Mouse (Mus musculus) ES-E14 (cell line): ENCODE measurements at regions not wholly inside any gene's neighbourhood (a gene's known extent, or its start where the extent isn't known, plus 50 kb on each side); places are given as distances from the start of the nearest gene placed in this dataset.
"Not testable (repeated sequence)": the region's sequence is repeated elsewhere in the genome, so short reads cannot be mapped to it uniquely, and the experiment has no call there.

ENCODE experiments used
- DNase-seq: peaks from one replicate; pipeline ENCODE4 v3.0.0-alpha.2; 2013; ENCODE audit warnings: low read depth, low spot score
- H3K27ac ChIP-seq: 2 replicates; pipeline ENCODE4 v1.5.1; 2012; ENCODE audit warnings: low read depth, mild to moderate bottlenecking, low read length, moderate library complexity, mixed read lengths; ENCODE audit not compliant: poor library complexity, insufficient read depth, severe bottlenecking
- H3K36me3 ChIP-seq: 2 replicates; pipeline ENCODE4 v1.6.1; 2012; ENCODE audit warnings: mild to moderate bottlenecking, low read length, moderate library complexity, mixed read lengths; ENCODE audit not compliant: control insufficient read depth, poor library complexity, insufficient read depth, severe bottlenecking
- H3K4me1 ChIP-seq, 2 experiments: fragments of 150-350 bp in 1 of 2; sonication (generic) in 1 of 2; 2 replicates each; pipeline ENCODE4 v1.6.1; 2012; ENCODE audit warnings: low read length in 2 of 2, mild to moderate bottlenecking in 1 of 2, mixed read lengths in 1 of 2; ENCODE audit not compliant: control insufficient read depth in 2 of 2, insufficient read depth in 2 of 2, poor library complexity in 1 of 2
- H3K4me3 ChIP-seq, 2 experiments: fragments of 150-350 bp in 1 of 2; sonication (generic) in 1 of 2; 2 replicates each; pipeline ENCODE4 v1.5.1; 2012; ENCODE audit warnings: low read length in 2 of 2, low read depth in 1 of 2, mild to moderate bottlenecking in 1 of 2, mixed read lengths in 1 of 2; ENCODE audit not compliant: insufficient read depth in 1 of 2, poor library complexity in 1 of 2, severe bottlenecking in 1 of 2
- H3K9ac ChIP-seq: 2 replicates; pipeline ENCODE4 v1.6.1; 2012; ENCODE audit warnings: low read depth, mild to moderate bottlenecking, low read length, mixed read lengths; ENCODE audit not compliant: poor library complexity, insufficient read depth, severe bottlenecking
- H3K9me3 ChIP-seq: fragments of 150-350 bp; sonication (generic); 2 replicates; pipeline ENCODE4 v1.6.1; 2012; ENCODE audit warnings: low read depth, mild to moderate bottlenecking, low read length; ENCODE audit not compliant: control insufficient read depth, insufficient read depth
- CHD2 ChIP-seq: IDR thresholded peaks from 2 replicates; pipeline ENCODE4 v1.6.1; 2014; ENCODE audit warnings: mild to moderate bottlenecking, low read depth, low read length, inconsistent platforms
- HCFC1 ChIP-seq: IDR thresholded peaks from 2 replicates; pipeline ENCODE4 v1.6.1; 2012; ENCODE audit warnings: low read length, inconsistent platforms, borderline replicate concordance; ENCODE audit not compliant: insufficient read depth
- MAFK ChIP-seq: IDR thresholded peaks from 2 replicates; pipeline ENCODE4 v1.6.1; 2014; ENCODE audit warnings: mild to moderate bottlenecking, low read depth, low read length, inconsistent platforms; ENCODE audit not compliant: insufficient read depth
- ZC3H11A ChIP-seq: IDR thresholded peaks from 2 replicates; pipeline ENCODE4 v1.6.1; 2012; ENCODE audit warnings: low read depth, mild to moderate bottlenecking, inconsistent platforms, low read length, borderline replicate concordance
- ZNF384 ChIP-seq: IDR thresholded peaks from 2 replicates; pipeline ENCODE4 v1.6.1; 2012; ENCODE audit warnings: low read depth, low read length, inconsistent platforms
- in situ Hi-C, 2 experiments: fragments of 600-800 bp; cut with MboI; formaldehyde crosslinking; loops; one replicate each; pipeline ENCODE4 v1.15.1; 2025; ENCODE audit warnings: low sequenced_read_pairs in 2 of 2, inconsistent platforms in 1 of 2; ENCODE audit not compliant: unreplicated experiment in 2 of 2

GRCm38 (mm10) chr8:8965983-8966657 is 275.8 kb upstream of the Arglu1 start:
- Histone ChIP-seq H3K9me3 (no peaks in the 10 kb centered on the region), H3K4me1 (no peaks in the 10 kb centered on the region), H3K9ac (no peak overlapping the region), H3K36me3 (no peaks in the 10 kb centered on the region), H3K4me3 (no peak overlapping the region), H3K27ac (no peak overlapping the region)
- TF ChIP-seq ZNF384, result no peak
- no peak for TF ChIP-seq CHD2
- no peak for TF ChIP-seq MAFK
- TF ChIP-seq HCFC1, result no peak
- TF ChIP-seq ZC3H11A, result no peak
- in situ Hi-C loops, result no loop called here
- DNase-seq, result no peak

- Histone ChIP-seq H3K36me3 (no peaks in the 10 kb centered on the region), H3K9me3 (no peaks in the 10 kb centered on the region), H3K27ac (no peak overlapping the region), H3K4me3 (no peak overlapping the region), H3K9ac (no peak overlapping the region), H3K4me1 (no peaks in the 10 kb centered on the region)
- no peak for DNase-seq
- TF ChIP-seq ZNF384 (no peak), HCFC1 (no peak), ZC3H11A (no peak), MAFK (no peak), CHD2 (no peak)
- in situ Hi-C loops, result no loop called here
Observed at GRCm38 (mm10) chr8:8960221-8960620, 269.9 kb upstream of the Arglu1 start.

- Histone ChIP-seq H3K4me3 (no peak overlapping the region), H3K9ac (no peak overlapping the region), H3K36me3 (no peaks in the 10 kb centered on the region), H3K9me3 (no peaks in the 10 kb centered on the region), H3K4me1 (no peaks in the 10 kb centered on the region), H3K27ac (no peak overlapping the region)
- TF ChIP-seq MAFK (no peak), CHD2 (no peak), HCFC1 (no peak), ZC3H11A (no peak), ZNF384 (no peak)
- in situ Hi-C loops, result no loop called here
- no peak for DNase-seq
Observed at GRCm38 (mm10) chr8:8959787-8960093, 269.4 kb upstream of the Arglu1 start.

- no peak for DNase-seq
- H3K9ac ChIP-seq, result no peak overlapping the region
- in situ Hi-C loops, result no loop called here
- H3K4me3 ChIP-seq, result no peak overlapping the region
- no peaks in the 10 kb centered on the region for H3K36me3 ChIP-seq
- H3K27ac ChIP-seq, result no peak overlapping the region
- TF ChIP-seq HCFC1, result no peak
- no peak for TF ChIP-seq ZNF384
- TF ChIP-seq MAFK, result no peak
- no peaks in the 10 kb centered on the region for H3K4me1 ChIP-seq
- no peaks in the 10 kb centered on the region for H3K9me3 ChIP-seq
Observed at GRCm38 (mm10) chr8:8959021-8959786, 268.9 kb upstream of the Arglu1 start.

- H3K9me3 ChIP-seq, DNase-seq, H3K36me3 ChIP-seq, H3K4me3 ChIP-seq, H3K4me1 ChIP-seq, H3K9ac ChIP-seq, in situ Hi-C loops, H3K27ac ChIP-seq: not testable (repeated sequence)
Observed at GRCm38 (mm10) chr8:8958140-8958539, 267.8 kb upstream of the Arglu1 start.
